Mouse (Mus musculus): ENCODE results near the gene Dclre1b.
A peak's percentile ranks its signal among the peaks of the same experiment; 100 is the strongest.
"Not testable (repeated sequence)": the region's sequence is repeated elsewhere in the genome, so short reads cannot be mapped to it uniquely, and the experiment has no call there.

Gene Dclre1b

GRCm38 (mm10) chr3:103808891-103809798 lies at the start of gene Dclre1b, which contains the start of the genes Ap4b1 and Gm43064:
TSS of gene Dclre1b (minus strand) at chr3:103809444.
TSS of gene Ap4b1 (plus strand) at chr3:103809520.
TSS of gene Gm43064 (plus strand) at chr3:103809573.
- peak; percentile 89 to 94 for DNase-seq (ENCODE audit: low spot score in 2 of 2)

- no peak for DNase-seq (ENCODE audit: low spot score in 2 of 2)
Observed at GRCm38 (mm10) chr3:103857977-103858563, 48.8 kb upstream of the Dclre1b start.

- DNase-seq (ENCODE audit: low spot score in 2 of 2): no peak
Observed at GRCm38 (mm10) chr3:103857036-103857805, 48.0 kb upstream of the Dclre1b start.

GRCm38 (mm10) chr3:103853804-103854203 lies 44.6 kb upstream of the Dclre1b start:
- no peak for DNase-seq (ENCODE audit: low spot score in 2 of 2)

- peak; percentile 78 to 93 for DNase-seq (ENCODE audit: low spot score in 2 of 2)
Observed at GRCm38 (mm10) chr3:103852565-103853299, 43.5 kb upstream of the Dclre1b start.

- DNase-seq (ENCODE audit: low spot score in 2 of 2): no peak
Observed at GRCm38 (mm10) chr3:103851882-103852281, 42.6 kb upstream of the Dclre1b start.

- no peak for DNase-seq (ENCODE audit: low spot score in 2 of 2)
Observed at GRCm38 (mm10) chr3:103851481-103851880, 42.2 kb upstream of the Dclre1b start.

GRCm38 (mm10) chr3:103850644-103851363 lies 41.6 kb upstream of the Dclre1b start:
- no peak for DNase-seq (ENCODE audit: low spot score in 2 of 2)

GRCm38 (mm10) chr3:103840946-103841345 lies 31.7 kb upstream of the Dclre1b start:
- DNase-seq (ENCODE audit: low spot score in 2 of 2): not testable (repeated sequence)

GRCm38 (mm10) chr3:103840195-103840594 lies 31.0 kb upstream of the Dclre1b start:
- DNase-seq (ENCODE audit: low spot score in 2 of 2): not testable (repeated sequence)

GRCm38 (mm10) chr3:103839711-103840110 lies 30.5 kb upstream of the Dclre1b start:
- DNase-seq (ENCODE audit: low spot score in 2 of 2): no peak

- DNase-seq (ENCODE audit: low spot score in 2 of 2): no peak
Observed at GRCm38 (mm10) chr3:103836453-103836852, 27.2 kb upstream of the Dclre1b start.

- DNase-seq (ENCODE audit: low spot score in 2 of 2): no peak
Observed at GRCm38 (mm10) chr3:103835951-103836310, 26.7 kb upstream of the Dclre1b start.

GRCm38 (mm10) chr3:103835272-103835950 lies 26.2 kb upstream of the Dclre1b start:
- DNase-seq (ENCODE audit: low spot score in 2 of 2): no peak

- no peak for DNase-seq (ENCODE audit: low spot score in 2 of 2)
Observed at GRCm38 (mm10) chr3:103834001-103834400, 24.8 kb upstream of the Dclre1b start.

- no peak for DNase-seq (ENCODE audit: low spot score in 2 of 2)
Observed at GRCm38 (mm10) chr3:103832426-103832825, 23.2 kb upstream of the Dclre1b start, which contains the start of gene Bcl2l15. TSS of gene Bcl2l15 (plus strand) at chr3:103832601.

GRCm38 (mm10) chr3:103831146-103831545 lies 21.9 kb upstream of the Dclre1b start:
- no peak for DNase-seq (ENCODE audit: low spot score in 2 of 2)

- DNase-seq (ENCODE audit: low spot score in 2 of 2): not testable (repeated sequence)
Observed at GRCm38 (mm10) chr3:103830681-103831080, 21.4 kb upstream of the Dclre1b start.

- no peak for DNase-seq (ENCODE audit: low spot score in 2 of 2)
Observed at GRCm38 (mm10) chr3:103829036-103829435, 19.8 kb upstream of the Dclre1b start.

GRCm38 (mm10) chr3:103827548-103827947 lies 18.3 kb upstream of the Dclre1b start:
- no peak for DNase-seq (ENCODE audit: low spot score in 2 of 2)

All from thymus, postnatal 10 days (tissue).